Mouse (Mus musculus) embryonic facial prominence, embryonic 14.5 days (tissue): ENCODE results near the gene 4930558K02Rik. TPM values are rescaled to one million over a fixed set of nuclear protein-coding genes. Genes with fewer than 3 reads are reported as not detected.

Source experiments
- ATAC-seq: fragments of 200-750 bp; cut with Nextera tagmentation; 2 replicates; pipeline ENCODE4 v1.8.0; 2017; ENCODE audit warnings: low read depth, moderate number of reproducible peaks, moderate TSS enrichment
- DNase-seq: peaks from one replicate; pipeline ENCODE4 v3.0.0-alpha.2; 2015; ENCODE audit warnings: low spot score
- H3K27ac ChIP-seq: fragments of 300-500 bp; sonication (generic); replicated peaks from 2 replicates; pipeline ENCODE4 v1.5.1; 2014; ENCODE audit warnings: low read depth, mild to moderate bottlenecking, low read length, moderate library complexity
- H3K27me3 ChIP-seq: fragments of 300-500 bp; sonication (generic); replicated peaks from 2 replicates; pipeline ENCODE4 v1.6.1; 2014; ENCODE audit warnings: low read length; ENCODE audit not compliant: control insufficient read depth, insufficient read depth
- H3K36me3 ChIP-seq: fragments of 300-500 bp; sonication (generic); 2 replicates; pipeline ENCODE4 v1.6.1; 2014; ENCODE audit warnings: low read length, mixed read lengths; ENCODE audit not compliant: control insufficient read depth, insufficient read depth
- H3K4me1 ChIP-seq: fragments of 300-500 bp; sonication (generic); 2 replicates; pipeline ENCODE4 v1.6.1; 2014; ENCODE audit warnings: antibody characterized with exemption, low read length; ENCODE audit not compliant: control insufficient read depth, insufficient read depth
- H3K4me2 ChIP-seq: fragments of 300-500 bp; sonication (generic); 2 replicates; pipeline ENCODE4 v1.6.1; 2014; ENCODE audit warnings: low read depth, mild to moderate bottlenecking, low read length, moderate library complexity, mixed read lengths
- H3K4me3 ChIP-seq: fragments of 300-500 bp; sonication (generic); 2 replicates; pipeline ENCODE4 v1.5.1; 2014; ENCODE audit warnings: low read depth, mild to moderate bottlenecking, low read length
- H3K9ac ChIP-seq: fragments of 300-500 bp; sonication (generic); 2 replicates; pipeline ENCODE4 v1.6.1; 2014; ENCODE audit warnings: low read depth, mild to moderate bottlenecking, low read length, moderate library complexity, mixed read lengths
- H3K9me3 ChIP-seq: fragments of 300-500 bp; sonication (generic); 2 replicates; pipeline ENCODE4 v1.6.1; 2016; ENCODE audit warnings: low read length; ENCODE audit not compliant: control insufficient read depth
- WGBS: fragments of 180-500 bp; shearing (Covaris S2); extraction: QIAGEN DNeasy Blood & Tissue Kit; methylation state at CpG from one replicate; pipeline ENCODE4 v1.1.7; 2014; 5-methylcytosine and 5-hydroxymethylcytosine counted together
- polyA plus RNA-seq: library from polyadenylated mRNA; unstranded; fragments of >200 nt; fragmentation: Nextera tagmentation; extraction: Ambion mirVana; gene quantifications from 2 replicates; pipeline ENCODE4 v1.2.1, GENCODE M21; 2014

Gene 4930558K02Rik
- polyA plus RNA-seq, 1 experiment from 2014 or later: not detected

GRCm38 (mm10) chr1:162013561-162013960 is 34.1 kb upstream of the 4930558K02Rik start:
- Histone ChIP-seq H3K36me3 (no peaks in the 10 kb centered on the region), H3K4me1 (peaks cover 75% of the 10 kb centered on the region), H3K9me3 (no peaks in the 10 kb centered on the region), H3K4me3 (no peak overlapping the region), H3K4me2 (no peak overlapping the region), H3K9ac (no peak overlapping the region), H3K27ac (peak overlapping the region; percentile 97), H3K27me3 (no peaks in the 10 kb centered on the region)
- DNase-seq: no peak
- 75% methylated on average over 4 of the region's 4 CpGs for WGBS
- ATAC-seq: no peak

DNA sequence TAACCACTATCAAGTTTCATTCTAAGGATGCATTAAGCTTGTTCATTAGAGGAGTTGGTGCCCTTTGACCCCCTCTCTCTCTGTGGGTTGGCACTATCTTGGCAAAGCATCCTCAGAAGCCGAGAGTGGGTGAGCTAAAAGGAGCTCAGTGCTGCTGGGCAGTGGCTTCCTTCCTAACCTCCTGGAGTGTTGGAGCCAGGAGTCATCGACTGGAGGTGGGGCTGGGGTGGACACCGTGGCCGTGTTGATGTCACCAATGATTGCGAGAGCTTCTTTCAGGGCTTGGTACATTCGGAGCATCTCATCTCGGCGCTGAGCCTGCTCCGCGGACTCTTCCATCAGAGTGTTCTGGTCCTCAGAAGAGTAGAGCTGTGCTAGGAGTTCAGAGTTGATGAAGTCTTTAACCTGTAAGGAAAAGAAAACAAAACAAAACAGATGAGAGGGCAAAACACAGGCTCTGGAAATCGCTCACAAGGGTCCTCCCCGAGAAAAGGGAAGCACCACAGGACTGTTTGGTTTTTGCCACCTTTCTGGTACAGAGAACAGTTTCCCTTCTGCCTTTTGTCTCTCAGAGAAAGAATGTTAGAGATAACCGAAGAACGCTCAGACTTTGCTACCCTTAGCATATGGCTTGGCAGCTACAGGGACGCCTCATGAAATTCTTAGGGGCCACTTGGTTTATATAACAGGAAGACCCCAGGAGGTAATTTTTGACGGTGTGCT is 32.2 kb upstream of the 4930558K02Rik start:
- H3K4me2 ChIP-seq: no peak overlapping the region
- ATAC-seq (no peak), DNase-seq (no peak)
- 68% methylated on average over 16 of the region's 16 CpGs for WGBS
- no peaks in the 10 kb centered on the region for H3K27me3 ChIP-seq
- no peaks in the 10 kb centered on the region for H3K9me3 ChIP-seq
- H3K9ac ChIP-seq: no peak overlapping the region
- no peaks in the 10 kb centered on the region for H3K36me3 ChIP-seq
- H3K4me1 ChIP-seq: peaks cover 74% of the 10 kb centered on the region
- H3K27ac ChIP-seq: peak overlapping the region; percentile 78
- H3K4me3 ChIP-seq: no peak overlapping the region

DNA sequence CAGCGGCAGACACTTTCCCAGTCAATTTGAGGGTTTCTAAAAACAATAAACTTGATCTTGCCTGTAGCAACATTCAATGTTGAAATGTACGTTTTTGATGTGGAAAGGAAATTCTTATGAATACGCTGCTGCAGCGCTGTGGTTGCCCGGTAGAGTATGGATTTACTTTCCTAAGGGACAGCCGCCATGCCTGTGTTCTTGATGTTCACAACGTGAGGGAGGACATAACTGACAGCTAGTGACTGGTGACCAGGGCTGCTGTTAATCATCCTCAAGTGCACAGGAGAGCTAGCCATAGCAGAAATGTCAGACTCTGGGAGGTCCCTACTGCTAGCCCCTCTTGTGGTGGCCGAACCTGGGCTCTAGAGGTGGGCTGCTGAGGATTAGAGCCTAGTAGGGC is 29.6 kb upstream of the 4930558K02Rik start:
- H3K4me3 ChIP-seq: 0 out of 2 replicates have a peak overlapping the region, but pooled peaks have one; percentile 4
- H3K9me3 ChIP-seq: no peaks in the 10 kb centered on the region
- peaks cover 69% of the 10 kb centered on the region for H3K4me1 ChIP-seq
- peak overlapping the region; percentile 99 for H3K27ac ChIP-seq
- H3K9ac ChIP-seq: peak overlapping the region; percentile 41
- WGBS: 16% methylated on average over 8 of the region's 8 CpGs
- no peaks in the 10 kb centered on the region for H3K36me3 ChIP-seq
- peak overlapping the region; percentile 45 for H3K4me2 ChIP-seq
- DNase-seq: no peak
- 0 out of 2 replicates have a peak, but pooled peaks have one; percentile 6 for ATAC-seq
- no peaks in the 10 kb centered on the region for H3K27me3 ChIP-seq

- H3K4me3 ChIP-seq: peak overlapping the region; percentile 4; the same call in 1 of the 2 replicates
- H3K9me3 ChIP-seq: no peaks in the 10 kb centered on the region
- peaks cover 73% of the 10 kb centered on the region for H3K4me1 ChIP-seq
- H3K4me2 ChIP-seq: peak overlapping the region; percentile 45
- ATAC-seq (peak; percentile 77), DNase-seq (peak; percentile 94)
- 8% methylated on average over 8 of the region's 8 CpGs for WGBS
- H3K9ac ChIP-seq: peak overlapping the region; percentile 41
- H3K27ac ChIP-seq: peak overlapping the region; percentile 99
- no peaks in the 10 kb centered on the region for H3K27me3 ChIP-seq
- no peaks in the 10 kb centered on the region for H3K36me3 ChIP-seq
Measured at GRCm38 (mm10) chr1:162008631-162009067, 29.2 kb upstream of the 4930558K02Rik start.

GRCm38 (mm10) chr1:162008208-162008607 is 28.8 kb upstream of the 4930558K02Rik start:
- Histone ChIP-seq H3K4me1 (peaks cover 73% of the 10 kb centered on the region), H3K4me2 (peak overlapping the region; percentile 45), H3K27ac (peak overlapping the region; percentile 99), H3K9me3 (no peaks in the 10 kb centered on the region), H3K4me3 (peak overlapping the region; percentile 4; the same call in 1 of the 2 replicates), H3K27me3 (no peaks in the 10 kb centered on the region), H3K9ac (peak overlapping the region; percentile 41), H3K36me3 (no peaks in the 10 kb centered on the region)
- WGBS: 15% methylated on average over 4 of the region's 4 CpGs
- ATAC-seq (peak; percentile 32), DNase-seq (peak; percentile 91)

- H3K36me3 ChIP-seq: no peaks in the 10 kb centered on the region
- no peak overlapping the region for H3K4me3 ChIP-seq
- H3K4me2 ChIP-seq: 0 out of 2 replicates have a peak overlapping the region, but pooled peaks have one; percentile 1
- H3K27me3 ChIP-seq: no peaks in the 10 kb centered on the region
- H3K4me1 ChIP-seq: peaks cover 76% of the 10 kb centered on the region
- ATAC-seq (no peak), DNase-seq (no peak)
- H3K27ac ChIP-seq: peak overlapping the region; percentile 99
- 45% methylated on average over 9 of the region's 9 CpGs for WGBS
- peak overlapping the region; percentile 26; the same call in 1 of the 2 replicates for H3K9ac ChIP-seq
- no peaks in the 10 kb centered on the region for H3K9me3 ChIP-seq
Measured at GRCm38 (mm10) chr1:162006109-162006508, 26.7 kb upstream of the 4930558K02Rik start.

GRCm38 (mm10) chr1:162004821-162005770 is 25.7 kb upstream of the 4930558K02Rik start:
- WGBS: 16% methylated on average over 23 of the region's 23 CpGs
- ATAC-seq (peak; percentile 34; the same call in 1 of the 2 replicates), DNase-seq (peak; percentile 92)
- H3K27ac ChIP-seq: peak overlapping the region; percentile 99
- H3K36me3 ChIP-seq: no peaks in the 10 kb centered on the region
- H3K4me1 ChIP-seq: peaks cover 85% of the 10 kb centered on the region
- H3K9me3 ChIP-seq: no peaks in the 10 kb centered on the region
- peak overlapping the region; percentile 44 for H3K4me2 ChIP-seq
- peak overlapping the region; percentile 62 for H3K9ac ChIP-seq
- peak overlapping the region; percentile 7 for H3K4me3 ChIP-seq
- H3K27me3 ChIP-seq: no peaks in the 10 kb centered on the region

GRCm38 (mm10) chr1:162004518-162004780 is 25.0 kb upstream of the 4930558K02Rik start:
- peak overlapping the region; percentile 62 for H3K9ac ChIP-seq
- H3K27ac ChIP-seq: peak overlapping the region; percentile 99
- H3K4me3 ChIP-seq: 0 out of 2 replicates have a peak overlapping the region, but pooled peaks have one; percentile 7
- H3K9me3 ChIP-seq: no peaks in the 10 kb centered on the region
- DNase-seq (no peak), ATAC-seq (0 out of 2 replicates have a peak, but pooled peaks have one; percentile 1)
- H3K4me2 ChIP-seq: peak overlapping the region; percentile 44
- no peaks in the 10 kb centered on the region for H3K36me3 ChIP-seq
- H3K27me3 ChIP-seq: no peaks in the 10 kb centered on the region
- WGBS: 7% methylated on average over 7 of the region's 7 CpGs
- H3K4me1 ChIP-seq: peaks cover 83% of the 10 kb centered on the region
